Mouse (Mus musculus) ovary, postnatal 36 days (tissue): ENCODE measurements at regions not wholly inside any gene's neighbourhood (a gene's known extent, or its start where the extent isn't known, plus 50 kb on each side); places are given as distances from the start of the nearest gene placed in this dataset.

ENCODE experiments used
- DNase-seq: peaks from one replicate; pipeline ENCODE4 v3.0.0; 2022; ENCODE audit warnings: low spot score, mixed read lengths

- DNase-seq, result no peak
Observed at GRCm38 (mm10) chr4:54812740-54813634, 131.9 kb upstream of the Zfp462 start.

- no peak for DNase-seq
Observed at GRCm38 (mm10) chr4:54837326-54837725, 107.5 kb upstream of the Zfp462 start.

GRCm38 (mm10) chr4:54838111-54838510 lies 106.7 kb upstream of the Zfp462 start:
- DNase-seq, result no peak

- no peak for DNase-seq
Observed at GRCm38 (mm10) chr4:54838794-54839193, 106.1 kb upstream of the Zfp462 start.

DNA sequence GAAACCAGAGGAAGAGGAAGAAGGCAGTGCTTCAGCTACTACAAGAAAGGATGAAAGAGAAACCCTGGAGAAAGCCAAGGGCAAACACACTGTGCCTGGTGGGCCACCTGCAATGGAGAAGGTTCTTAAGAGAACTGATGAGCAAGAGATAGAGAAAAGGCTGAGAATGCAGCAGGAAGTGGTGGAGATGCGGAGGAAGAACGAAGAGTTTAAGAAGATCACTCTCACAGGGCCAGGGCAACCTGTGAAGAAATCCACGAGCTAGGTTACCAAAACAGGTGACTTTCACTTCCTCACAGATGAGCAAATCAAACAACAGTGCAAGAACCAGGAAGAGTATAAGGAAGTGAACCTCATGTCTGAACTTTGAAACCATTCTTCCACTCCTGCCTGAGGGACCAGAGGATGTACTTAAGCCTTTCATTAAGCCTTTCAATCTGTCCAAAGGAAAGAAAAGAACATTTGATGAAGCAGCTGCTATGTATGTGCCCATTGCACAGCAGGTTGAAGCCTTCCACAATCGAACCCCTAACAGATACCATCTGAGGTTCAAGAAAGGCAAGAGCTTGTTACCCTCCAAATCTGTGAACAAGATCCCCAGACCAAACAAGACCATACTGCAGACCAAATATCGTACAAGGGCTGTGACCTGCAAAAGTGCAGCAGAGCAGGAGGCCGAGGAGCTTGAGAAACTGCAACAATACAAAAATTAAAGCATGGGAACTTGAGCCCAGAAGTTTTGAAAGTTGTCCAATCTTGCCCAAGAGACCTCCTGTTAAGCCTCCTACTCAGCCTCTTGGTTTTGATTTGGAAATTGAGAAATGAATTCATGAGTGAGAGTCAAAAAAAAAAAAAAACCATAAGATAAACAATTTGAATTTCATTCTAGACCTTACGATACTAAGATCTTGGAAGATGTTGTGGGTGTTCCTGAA lies 91.6 kb upstream of the Zfp462 start:
- no peak for DNase-seq

- no peak for DNase-seq
Observed at GRCm38 (mm10) chr4:54858604-54859003, 86.2 kb upstream of the Zfp462 start.

DNA sequence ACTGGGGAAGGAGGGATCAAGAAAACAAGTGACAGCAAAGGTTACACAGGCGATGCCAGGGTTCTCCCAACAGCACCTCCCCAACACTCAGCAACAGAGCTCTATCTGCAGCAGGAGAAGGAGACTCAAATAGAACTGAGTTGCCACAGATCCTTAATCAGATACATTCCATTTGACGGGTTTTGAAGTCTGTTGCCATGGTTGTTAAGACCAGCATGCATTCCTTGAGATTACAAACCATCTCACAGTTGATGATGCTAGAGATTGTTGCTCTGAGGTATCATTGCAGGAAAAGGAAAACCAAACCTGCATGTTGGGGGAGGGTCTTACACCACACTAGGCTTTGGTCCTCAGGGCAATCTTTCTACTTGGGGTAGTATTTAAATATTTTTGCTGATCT lies 78.8 kb upstream of the Zfp462 start:
- no peak for DNase-seq

DNA sequence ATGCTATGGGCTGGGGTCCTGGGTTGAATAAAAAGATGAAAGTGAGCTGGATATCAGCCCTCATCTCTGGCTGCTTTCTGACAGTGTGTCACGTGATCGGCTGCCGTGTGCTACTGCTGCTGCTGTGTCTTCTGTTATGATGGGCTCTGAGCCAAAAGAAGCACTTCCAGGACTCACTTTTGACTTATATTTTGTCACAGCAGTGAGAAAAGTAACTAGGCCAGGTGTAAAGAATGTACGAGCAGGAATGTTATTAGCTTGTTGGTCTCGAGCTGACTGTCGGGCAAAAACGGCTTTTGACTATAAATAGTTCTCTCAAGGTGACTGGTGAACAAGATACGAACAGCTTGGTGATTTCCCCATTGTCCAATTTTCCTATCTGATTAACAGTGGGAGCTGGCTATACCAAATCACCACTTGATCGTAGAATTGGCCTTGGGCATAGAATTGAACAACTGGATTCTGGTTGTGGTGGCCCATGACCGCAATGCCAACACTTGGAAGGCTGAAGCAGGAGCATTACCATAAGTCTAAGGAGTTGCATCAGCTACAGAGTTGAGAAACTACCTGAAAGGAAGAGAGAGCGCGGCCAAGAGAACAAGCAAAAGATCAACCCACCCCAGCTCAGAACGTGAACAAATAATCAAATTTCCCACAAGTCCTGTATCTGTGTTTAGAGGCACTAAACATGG lies 70.6 kb upstream of the Zfp462 start:
- no peak for DNase-seq

GRCm38 (mm10) chr4:54875506-54875905 lies 69.3 kb upstream of the Zfp462 start:
- no peak for DNase-seq

DNA sequence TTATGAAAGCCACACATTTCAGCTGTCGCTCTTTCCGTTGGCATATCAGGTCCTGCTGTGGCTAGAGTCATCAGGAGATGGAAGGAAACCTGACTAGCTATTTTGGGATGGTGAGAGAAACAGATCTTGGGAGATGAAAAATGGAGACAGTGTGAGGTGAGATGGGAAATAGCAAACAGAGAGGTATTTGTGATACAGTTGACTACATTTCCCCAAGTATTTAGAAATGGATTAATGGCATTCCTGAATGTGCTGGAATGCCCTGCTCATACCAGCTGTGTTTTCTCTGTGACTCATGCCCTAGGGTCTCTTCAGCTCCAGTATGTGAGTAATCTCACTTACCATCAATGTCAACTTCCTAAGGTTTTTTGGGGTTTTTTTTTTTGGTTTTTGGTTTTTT lies 67.5 kb upstream of the Zfp462 start:
- DNase-seq, result no peak

GRCm38 (mm10) chr4:54878531-54878930 lies 66.3 kb upstream of the Zfp462 start:
- DNase-seq, result no peak

DNA sequence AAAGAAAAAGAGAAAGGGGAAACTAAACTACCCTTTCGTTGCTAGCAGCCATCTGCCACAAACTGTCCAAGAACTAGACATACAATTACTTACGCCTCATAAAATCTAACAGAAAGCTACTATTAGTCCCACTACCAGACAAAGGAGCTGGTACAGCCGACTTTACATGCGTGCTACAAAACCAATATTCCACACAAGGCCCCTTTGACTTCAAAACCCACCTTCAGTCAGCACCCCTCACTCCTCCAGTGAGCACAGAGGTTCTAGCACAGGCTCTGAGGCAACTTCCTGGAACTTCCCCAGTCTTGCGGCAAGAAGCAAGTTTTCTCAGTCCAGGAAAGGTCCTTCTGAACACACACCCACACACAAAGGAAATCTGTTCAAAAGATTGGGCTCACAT lies 51.6 kb upstream of the Zfp462 start:
- DNase-seq, result no peak
